Mouse (Mus musculus): Measurements from ENCODE around the gene Zfp367. TPM values are rescaled to one million over a fixed set of nuclear protein-coding genes. Genes with fewer than 3 reads are reported as not detected.

Zfp367 gene
- polyA plus RNA-seq (2021; fragmentation: Nextera tagmentation): 14.8 and 23.7 TPM in 2 replicates
- long read RNA-seq, experiment 1, transcript Zfp367-204 (5 exons, 641 nt): minor isoform, 46 of 149 reads
- long read RNA-seq, experiment 1, transcript Zfp367-201 (5 exons, 3,532 nt): major isoform, 71 of 149 reads
- long read RNA-seq, experiment 1, partial matches to known transcripts: 5 of 149 reads
- long read RNA-seq, experiment 1, other reads (novel, unspliced or antisense): 27 of 149 reads
- long read RNA-seq, experiment 2, transcript Zfp367-204 (5 exons, 641 nt): minor isoform, 7 of 46 reads
- long read RNA-seq, experiment 2, transcript Zfp367-201 (5 exons, 3,532 nt): major isoform, 13 of 46 reads
- long read RNA-seq, experiment 2, partial matches to known transcripts: 2 of 46 reads
- long read RNA-seq, experiment 2, other reads (novel, unspliced or antisense): 24 of 46 reads

GRCm38 (mm10) chr13:64153083-64153682 lies at the start of gene Zfp367:
Gene Zfp367, minus strand, starts transcription at chr13:64153202.

GRCm38 (mm10) chr13:64161548-64161915 lies 8.5 kb upstream of the Zfp367 start, which contains the start of gene Habp4:
Gene Habp4, plus strand, starts transcription at chr13:64161824.

GRCm38 (mm10) chr13:64128858-64129615 lies 24.0 kb downstream of the Zfp367 start, which contains the start of gene Slc35d2:
Gene Slc35d2, minus strand, starts transcription at chr13:64129368.

GRCm38 (mm10) chr13:64089130-64089529 lies 63.9 kb downstream of the Zfp367 start, which contains the start of gene Hsd17b3:
Gene Hsd17b3, minus strand, starts transcription at chr13:64089230.

Other genes starting within 250 kb of the Zfp367 start
- gene Hsd17b3, start 64.0 kb downstream of the Zfp367 start, polyA plus RNA-seq (2021; fragmentation: Nextera tagmentation): not detected in 2 replicates
- gene Slc35d2, start 23.8 kb downstream of the Zfp367 start, polyA plus RNA-seq (2021; fragmentation: Nextera tagmentation): 0.85 and 1.8 TPM in 2 replicates
- gene Habp4, start 8.6 kb upstream of the Zfp367 start, polyA plus RNA-seq (2021; fragmentation: Nextera tagmentation): 38.8 and 254 TPM in 2 replicates
- 1.4 and 1.5 TPM in 2 replicates for gene Cdc14b, start 122.1 kb upstream of the Zfp367 start, polyA plus RNA-seq (2021; fragmentation: Nextera tagmentation)
- gene Aaed1, start 159.5 kb upstream of the Zfp367 start, polyA plus RNA-seq (2021; fragmentation: Nextera tagmentation): 23.9 and 24.9 TPM in 2 replicates
- 102 and 134 TPM in 2 replicates for gene Ctsl, start 217.7 kb upstream of the Zfp367 start, polyA plus RNA-seq (2021; fragmentation: Nextera tagmentation)

All from left cerebral cortex, adult 6 months (tissue).